Mouse (Mus musculus): ENCODE measurements around the gene Nup107. TPM values are rescaled to one million over a fixed set of nuclear protein-coding genes. Genes with fewer than 3 reads are reported as not detected.

Gene Nup107
- total and polyA plus RNA-seq, 3 experiments, result 47.7 to 97.0 (median 82.0) TPM

- Histone ChIP-seq H3K27ac (ENCODE audit: insufficient read depth, low read depth) (no peak overlapping the region), H3K9ac (ENCODE audit: insufficient read depth, low read depth) (no peak overlapping the region), H3K36me3 (replicated peaks in 1 of 2; ENCODE audit: control insufficient read depth in 1 of 2, insufficient read depth in 1 of 2, low read length in 1 of 2) (peaks cover 3 to 42% of the 10 kb centered on the region in 2 experiments), H3K4me3 (replicated peaks in 1 of 3; ENCODE audit: low read depth in 2 of 3, low read length in 2 of 3, poor library complexity in 1 of 3) (no peak overlapping the region), H3K4me1 (ENCODE audit: control insufficient read depth in 1 of 2, insufficient read depth in 2 of 2) (peaks cover 9 to 88% of the 10 kb centered on the region in 2 experiments), H3K9me3 (replicated peaks; ENCODE audit: low read length) (no peaks in the 10 kb centered on the region), H3K27me3 (replicated peaks) (no peaks in the 10 kb centered on the region), H3K4me2 (ENCODE audit: insufficient read depth, low read depth, poor library complexity, severe bottlenecking) (no peak overlapping the region), H3K79me2 (replicated peaks; ENCODE audit: control insufficient read depth, extremely low read depth, insufficient read depth, poor library complexity, severe bottlenecking) (peaks cover 93% of the 10 kb centered on the region)
- dilution Hi-C loops (cut with MboI; ENCODE audit: extremely low pct_ligation_motif_present, extremely low pct_unique_long_range_greater_than_20kb, low sequenced_read_pairs) (no loop called here), in situ Hi-C loops (cut with MboI; ENCODE audit: low pct_ligation_motif_present, low pct_unique_long_range_greater_than_20kb, low sequenced_read_pairs) (loop anchor here (25.0 kb wide), 1 partner anchor 277 kb away; no protein-coding TSS in a partner anchor)
- DNase-seq (ENCODE audit: extremely low read depth), result no peak
- TF ChIP-seq TBP (conservative IDR thresholded peaks at IDR 0.05; ENCODE audit: low read depth, low read length) (no peak), ZC3H11A (IDR thresholded peaks at IDR 0.05; ENCODE audit: low read depth, low read length) (no peak), MXI1 (IDR thresholded peaks at IDR 0.05; ENCODE audit: low read depth, low read length) (no peak), MEF2A (IDR thresholded peaks at IDR 0.05; ENCODE audit: borderline replicate concordance, low read depth, low read length) (no peak), UBTF (IDR thresholded peaks at IDR 0.05; ENCODE audit: low read depth, low read length) (no peak), ETS1 (conservative IDR thresholded peaks at IDR 0.05; ENCODE audit: low read depth, low read length) (no peak), RCOR1 (conservative IDR thresholded peaks at IDR 0.05; ENCODE audit: low read depth, low read length) (no peak), POLR2AphosphoS2 (IDR thresholded peaks at IDR 0.05; ENCODE audit: low read depth, low read length) (no peak), GABPA (IDR thresholded peaks at IDR 0.05; ENCODE audit: insufficient replicate concordance, low read depth, low read length) (no peak), MYC (IDR thresholded peaks at IDR 0.05; ENCODE audit: low read depth, low read length) (no peak), ELF1 (IDR thresholded peaks at IDR 0.05; ENCODE audit: low read depth, low read length) (no peak), EP300 (IDR thresholded peaks at IDR 0.05; ENCODE audit: low read length) (no peak), USF1 (IDR thresholded peaks at IDR 0.05; ENCODE audit: low read depth, low read length) (no peak), JUND (conservative IDR thresholded peaks at IDR 0.05; ENCODE audit: low read depth, low read length) (no peak), TCF12 (IDR thresholded peaks at IDR 0.05; ENCODE audit: low read depth, low read length) (no peak), IRF4 (IDR thresholded peaks at IDR 0.05; ENCODE audit: low read depth, low read length) (no peak), NRF1 (IDR thresholded peaks at IDR 0.05; ENCODE audit: low read depth, low read length) (no peak), RAD21 (IDR thresholded peaks at IDR 0.05; ENCODE audit: low read depth, low read length) (no peak), MAFK (IDR thresholded peaks at IDR 0.05; ENCODE audit: insufficient replicate concordance, low read length) (no peak), SIN3A (IDR thresholded peaks at IDR 0.05; ENCODE audit: low read length) (no peak)
Measured at GRCm38 (mm10) chr10:117835453-117835852, 42.9 kb upstream of the Nup107 start.

- Histone ChIP-seq H3K79me2 (replicated peaks; ENCODE audit: control insufficient read depth, extremely low read depth, insufficient read depth, poor library complexity, severe bottlenecking) (peaks cover 96% of the 10 kb centered on the region), H3K9ac (ENCODE audit: insufficient read depth, low read depth) (no peak overlapping the region), H3K4me2 (ENCODE audit: insufficient read depth, low read depth, poor library complexity, severe bottlenecking) (no peak overlapping the region), H3K4me1 (ENCODE audit: control insufficient read depth in 1 of 2, insufficient read depth in 2 of 2) (peaks cover 11 to 96% of the 10 kb centered on the region in 2 experiments), H3K4me3 (replicated peaks in 1 of 3; ENCODE audit: low read depth in 2 of 3, low read length in 2 of 3, poor library complexity in 1 of 3) (no peak overlapping the region), H3K9me3 (replicated peaks; ENCODE audit: low read length) (no peaks in the 10 kb centered on the region), H3K27me3 (replicated peaks) (no peaks in the 10 kb centered on the region), H3K27ac (ENCODE audit: insufficient read depth, low read depth) (no peak overlapping the region), H3K36me3 (replicated peaks in 1 of 2; ENCODE audit: control insufficient read depth in 1 of 2, insufficient read depth in 1 of 2, low read length in 1 of 2) (peaks cover 3 to 45% of the 10 kb centered on the region in 2 experiments)
- DNase-seq (ENCODE audit: extremely low read depth), result no peak
- no peak for TF ChIP-seq TCF12 (IDR thresholded peaks at IDR 0.05; ENCODE audit: low read depth, low read length)
- TF ChIP-seq TBP (conservative IDR thresholded peaks at IDR 0.05; ENCODE audit: low read depth, low read length), result no peak
- TF ChIP-seq JUN (IDR thresholded peaks at IDR 0.05; ENCODE audit: insufficient read depth, low read depth, low read length), result no peak
- TF ChIP-seq ZNF384 (IDR thresholded peaks at IDR 0.05; ENCODE audit: low read depth, low read length), result no peak
- no peak for TF ChIP-seq CTCF (conservative IDR thresholded peaks at IDR 0.05 in 1 of 2, IDR thresholded peaks at IDR 0.05 in 1 of 2; ENCODE audit: low read depth in 2 of 2, low read length in 2 of 2)
- TF ChIP-seq MYC (IDR thresholded peaks at IDR 0.05; ENCODE audit: low read depth, low read length), result no peak
- no peak for TF ChIP-seq ZKSCAN1 (IDR thresholded peaks at IDR 0.05; ENCODE audit: borderline replicate concordance, low read depth, low read length)
- TF ChIP-seq JUND (conservative IDR thresholded peaks at IDR 0.05; ENCODE audit: low read depth, low read length), result no peak
- TF ChIP-seq NRF1 (IDR thresholded peaks at IDR 0.05; ENCODE audit: low read depth, low read length), result no peak
- TF ChIP-seq PAX5 (IDR thresholded peaks at IDR 0.05; ENCODE audit: low read length), result no peak
- dilution Hi-C loops (cut with MboI; ENCODE audit: extremely low pct_ligation_motif_present, extremely low pct_unique_long_range_greater_than_20kb, low sequenced_read_pairs) (no loop called here), in situ Hi-C loops (cut with MboI; ENCODE audit: low pct_ligation_motif_present, low pct_unique_long_range_greater_than_20kb, low sequenced_read_pairs) (loop anchor here (25.0 kb wide), 1 partner anchor 282 kb away; no protein-coding TSS in a partner anchor)
Measured at GRCm38 (mm10) chr10:117830797-117831196, 38.3 kb upstream of the Nup107 start.

Measured in CH12.LX (cell line).